Mouse (Mus musculus) stomach, postnatal 0 days (tissue): ENCODE measurements at regions not wholly inside any gene's neighbourhood (a gene's known extent, or its start where the extent isn't known, plus 50 kb on each side); places are given as distances from the start of the nearest gene placed in this dataset.

Experiments
- CTCF ChIP-seq: IDR thresholded peaks from 2 replicates; pipeline ENCODE4 v1.5.1; 2016; ENCODE audit warnings: antibody characterized with exemption, low read depth, mild to moderate bottlenecking, moderate library complexity
- EP300 ChIP-seq: optimal IDR thresholded peaks from 2 replicates; pipeline ENCODE3; 2016; ENCODE audit warnings: antibody characterized with exemption

GRCm38 (mm10) chr3:82598656-82599055, 50.8 kb upstream of the Npy2r start:
- TF ChIP-seq CTCF, result no peak
- no peak for TF ChIP-seq EP300
